Mouse (Mus musculus): ENCODE results near the gene Mob1a. TPM values are rescaled to one million over a fixed set of nuclear protein-coding genes. Genes with fewer than 3 reads are reported as not detected.

Mob1a gene
- 10 to 100 TPM; 23.8 to 26.6 TPM for total RNA-seq (2021)
- long read RNA-seq, experiment 1, full-length matches to known transcripts, result 2 of 13 reads
- long read RNA-seq, experiment 1, partial matches to known transcripts, result 1 of 13 reads
- long read RNA-seq, experiment 1, other reads (novel, unspliced or antisense), result 10 of 13 reads
- long read RNA-seq, experiment 2, partial matches to known transcripts, result 1 of 12 reads
- long read RNA-seq, experiment 2, other reads (novel, unspliced or antisense), result 11 of 12 reads

GRCm38 (mm10) chr6:83325525-83326393, at the start of gene Mob1a, which contains the start of gene Mthfd2:
Gene Mob1a, plus strand, starts transcription at chr6:83326016.
Gene Mthfd2, minus strand, starts transcription at chr6:83325908.
- peak; percentile 97 to 98 for DNase-seq

GRCm38 (mm10) chr6:83277151-83277550, 48.7 kb upstream of the Mob1a start:
- no peak for DNase-seq

GRCm38 (mm10) chr6:83278881-83279280, 46.9 kb upstream of the Mob1a start:
- peak in 1 of 2 experiments; percentile 40 for DNase-seq

GRCm38 (mm10) chr6:83280256-83280955, 45.4 kb upstream of the Mob1a start:
- no peak for DNase-seq

GRCm38 (mm10) chr6:83300447-83301229, 25.2 kb upstream of the Mob1a start:
- DNase-seq, result no peak

GRCm38 (mm10) chr6:83301294-83301693, 24.5 kb upstream of the Mob1a start:
- DNase-seq, result no peak

GRCm38 (mm10) chr6:83302264-83302663, 23.6 kb upstream of the Mob1a start:
- DNase-seq, result peak; percentile 23 to 42

GRCm38 (mm10) chr6:83309017-83309416, 16.8 kb upstream of the Mob1a start:
- no peak for DNase-seq

- DNase-seq, result no peak
Measured at GRCm38 (mm10) chr6:83311206-83311605, 14.6 kb upstream of the Mob1a start.

- DNase-seq, result no peak
Measured at GRCm38 (mm10) chr6:83312021-83312420, 13.8 kb upstream of the Mob1a start.

- no peak for DNase-seq
Measured at GRCm38 (mm10) chr6:83312514-83312913, 13.3 kb upstream of the Mob1a start.

GRCm38 (mm10) chr6:83315293-83315692, 10.5 kb upstream of the Mob1a start:
- DNase-seq, result no peak

GRCm38 (mm10) chr6:83316022-83316421, 9.8 kb upstream of the Mob1a start:
- DNase-seq, result no peak

GRCm38 (mm10) chr6:83317108-83317741, 8.6 kb upstream of the Mob1a start:
- peak; percentile 91 to 94 for DNase-seq

- DNase-seq, result no peak
Measured at GRCm38 (mm10) chr6:83321927-83322326, 3.9 kb upstream of the Mob1a start.

GRCm38 (mm10) chr6:83322794-83323193, 3.0 kb upstream of the Mob1a start:
- DNase-seq, result no peak

- no peak for DNase-seq
Measured at GRCm38 (mm10) chr6:83323652-83324419, 2.0 kb upstream of the Mob1a start.

- no peak for DNase-seq
Measured at GRCm38 (mm10) chr6:83326394-83326736, 549 bp downstream of the Mob1a start.

- no peak for DNase-seq
Measured at GRCm38 (mm10) chr6:83326761-83327160, 945 bp downstream of the Mob1a start.

GRCm38 (mm10) chr6:83327591-83328190, 1.9 kb downstream of the Mob1a start:
- no peak for DNase-seq

Measured in heart, adult 18-20 months (tissue).